Mouse (Mus musculus): Measurements from ENCODE around the gene Kcnma1. TPM values are rescaled to one million over a fixed set of nuclear protein-coding genes. Genes with fewer than 3 reads are reported as not detected.

Gene Kcnma1
- polyA plus RNA-seq, 1 experiment = 3.5 TPM

DNA sequence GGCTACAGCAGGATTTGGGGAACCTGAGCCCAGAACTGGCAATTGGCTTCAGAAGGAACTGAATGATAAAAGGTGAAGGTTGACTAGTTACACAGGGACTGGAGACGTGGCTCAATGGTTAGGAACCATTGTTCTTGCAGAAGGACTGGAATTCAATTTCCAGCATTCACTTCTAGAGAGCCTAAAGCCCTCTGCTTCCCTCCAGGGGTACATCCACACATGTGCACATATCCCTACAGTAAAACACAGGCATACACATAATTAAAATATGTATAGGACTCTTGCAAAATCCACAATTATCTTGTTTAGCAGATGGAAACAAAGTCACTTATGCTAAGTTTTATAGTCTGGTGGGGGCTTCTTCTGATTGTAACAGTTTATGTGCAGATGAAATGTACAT lies 485.1 kb downstream of the Kcnma1 start:
- TF ChIP-seq POLR2A (IDR thresholded peaks at IDR 0.05; ENCODE audit: low read depth, low read length) (no peak), CTCF (IDR thresholded peaks at IDR 0.05; ENCODE audit: extremely low read depth, insufficient read length, insufficient replicate concordance, low read depth, low read length) (no peak)
- 89% methylated on average over 1 of the region's 1 CpGs for WGBS
- no peaks in the 10 kb centered on the region for H3K36me3 ChIP-seq (ENCODE audit: control insufficient read depth, insufficient read depth, low read length)
- no peaks in the 10 kb centered on the region for H3K27me3 ChIP-seq (ENCODE audit: control insufficient read depth, insufficient read depth, low read length)
- no peak overlapping the region for H3K4me3 ChIP-seq (ENCODE audit: low read depth, low read length)
- no peak overlapping the region for H3K27ac ChIP-seq (ENCODE audit: insufficient read depth, low read depth, low read length)
- H3K4me1 ChIP-seq (ENCODE audit: control insufficient read depth, insufficient read depth, insufficient read length, low read length) = no peaks in the 10 kb centered on the region

GRCm38 (mm10) chr14:23525910-23526309 lies 488.4 kb downstream of the Kcnma1 start:
- H3K27ac ChIP-seq (ENCODE audit: insufficient read depth, low read depth, low read length) = no peak overlapping the region
- WGBS = 27% methylated on average over 1 of the region's 1 CpGs

GRCm38 (mm10) chr14:23523825-23524491 lies 490.3 kb downstream of the Kcnma1 start:
- TF ChIP-seq CTCF (IDR thresholded peaks at IDR 0.05; ENCODE audit: extremely low read depth, insufficient read length, insufficient replicate concordance, low read depth, low read length) = no peak
- no peak for TF ChIP-seq POLR2A (IDR thresholded peaks at IDR 0.05; ENCODE audit: low read depth, low read length)
- Histone ChIP-seq H3K27me3 (ENCODE audit: control insufficient read depth, insufficient read depth, low read length) (no peaks in the 10 kb centered on the region), H3K36me3 (ENCODE audit: control insufficient read depth, insufficient read depth, low read length) (no peaks in the 10 kb centered on the region), H3K4me1 (ENCODE audit: control insufficient read depth, insufficient read depth, insufficient read length, low read length) (no peaks in the 10 kb centered on the region), H3K4me3 (ENCODE audit: low read depth, low read length) (no peak overlapping the region), H3K27ac (ENCODE audit: insufficient read depth, low read depth, low read length) (no peak overlapping the region)
- 78% methylated on average over 6 of the region's 6 CpGs for WGBS

More at GRCm38 (mm10) chr14:23525910-23526309, 488.4 kb downstream of the Kcnma1 start:
- Histone ChIP-seq H3K4me1 (ENCODE audit: control insufficient read depth, insufficient read depth, insufficient read length, low read length) (no peaks in the 10 kb centered on the region), H3K4me3 (ENCODE audit: low read depth, low read length) (no peak overlapping the region), H3K27me3 (ENCODE audit: control insufficient read depth, insufficient read depth, low read length) (no peaks in the 10 kb centered on the region), H3K36me3 (ENCODE audit: control insufficient read depth, insufficient read depth, low read length) (no peaks in the 10 kb centered on the region)
- TF ChIP-seq POLR2A (IDR thresholded peaks at IDR 0.05; ENCODE audit: low read depth, low read length) (no peak), CTCF (IDR thresholded peaks at IDR 0.05; ENCODE audit: extremely low read depth, insufficient read length, insufficient replicate concordance, low read depth, low read length) (no peak)

DNA sequence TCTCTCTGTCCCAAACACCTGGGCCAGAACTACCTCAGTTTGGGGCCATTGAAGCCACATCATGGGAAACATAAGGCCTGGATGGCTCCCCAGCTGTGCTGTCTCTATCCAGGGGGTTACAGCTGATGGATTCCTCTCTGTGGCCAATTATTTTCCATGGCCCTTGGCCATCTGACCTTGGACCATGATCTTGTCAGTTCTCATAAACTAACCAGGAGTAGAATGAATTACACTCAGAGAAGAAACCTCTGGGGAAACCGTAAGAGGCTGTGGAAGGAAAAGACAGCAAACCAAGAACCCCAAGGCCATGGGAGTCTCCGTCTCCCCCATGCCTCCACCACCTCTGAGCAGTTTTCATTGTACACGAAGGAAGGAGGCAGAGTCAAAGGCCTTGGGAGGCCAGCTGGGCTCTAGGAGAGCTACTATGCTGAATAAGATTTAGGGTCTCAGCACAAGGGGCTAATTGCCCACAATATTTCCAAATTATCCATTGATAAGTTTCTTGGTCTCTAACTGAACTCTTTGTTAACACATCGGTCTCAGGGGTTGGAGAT lies 491.6 kb downstream of the Kcnma1 start:
- no peaks in the 10 kb centered on the region for H3K36me3 ChIP-seq (ENCODE audit: control insufficient read depth, insufficient read depth, low read length)
- H3K4me1 ChIP-seq (ENCODE audit: control insufficient read depth, insufficient read depth, insufficient read length, low read length) = no peaks in the 10 kb centered on the region
- H3K27ac ChIP-seq (ENCODE audit: insufficient read depth, low read depth, low read length) = no peak overlapping the region
- H3K4me3 ChIP-seq (ENCODE audit: low read depth, low read length) = no peak overlapping the region
- H3K27me3 ChIP-seq (ENCODE audit: control insufficient read depth, insufficient read depth, low read length) = no peaks in the 10 kb centered on the region
- 79% methylated on average over 4 of the region's 4 CpGs for WGBS
- TF ChIP-seq POLR2A (IDR thresholded peaks at IDR 0.05; ENCODE audit: low read depth, low read length) (no peak), CTCF (IDR thresholded peaks at IDR 0.05; ENCODE audit: extremely low read depth, insufficient read length, insufficient replicate concordance, low read depth, low read length) (no peak)

GRCm38 (mm10) chr14:23521080-23521684 lies 493.1 kb downstream of the Kcnma1 start:
- Histone ChIP-seq H3K27me3 (ENCODE audit: control insufficient read depth, insufficient read depth, low read length) (no peaks in the 10 kb centered on the region), H3K4me3 (ENCODE audit: low read depth, low read length) (no peak overlapping the region), H3K36me3 (ENCODE audit: control insufficient read depth, insufficient read depth, low read length) (no peaks in the 10 kb centered on the region), H3K27ac (ENCODE audit: insufficient read depth, low read depth, low read length) (no peak overlapping the region), H3K4me1 (ENCODE audit: control insufficient read depth, insufficient read depth, insufficient read length, low read length) (no peaks in the 10 kb centered on the region)
- WGBS = 72% methylated on average over 10 of the region's 10 CpGs
- TF ChIP-seq POLR2A (IDR thresholded peaks at IDR 0.05; ENCODE audit: low read depth, low read length) (no peak), CTCF (IDR thresholded peaks at IDR 0.05; ENCODE audit: extremely low read depth, insufficient read length, insufficient replicate concordance, low read depth, low read length) (no peak)

- no peak overlapping the region for H3K27ac ChIP-seq (ENCODE audit: insufficient read depth, low read depth, low read length)
- no peaks in the 10 kb centered on the region for H3K4me1 ChIP-seq (ENCODE audit: control insufficient read depth, insufficient read depth, insufficient read length, low read length)
- WGBS = 75% methylated on average over 2 of the region's 2 CpGs
- no peak overlapping the region for H3K4me3 ChIP-seq (ENCODE audit: low read depth, low read length)
- H3K27me3 ChIP-seq (ENCODE audit: control insufficient read depth, insufficient read depth, low read length) = no peaks in the 10 kb centered on the region
- no peak for TF ChIP-seq POLR2A (IDR thresholded peaks at IDR 0.05; ENCODE audit: low read depth, low read length)
- no peak for TF ChIP-seq CTCF (IDR thresholded peaks at IDR 0.05; ENCODE audit: extremely low read depth, insufficient read length, insufficient replicate concordance, low read depth, low read length)
- no peaks in the 10 kb centered on the region for H3K36me3 ChIP-seq (ENCODE audit: control insufficient read depth, insufficient read depth, low read length)
Measured at GRCm38 (mm10) chr14:23517374-23517773, 496.9 kb downstream of the Kcnma1 start.

- H3K4me3 ChIP-seq (ENCODE audit: low read depth, low read length) = no peak overlapping the region
- H3K36me3 ChIP-seq (ENCODE audit: control insufficient read depth, insufficient read depth, low read length) = no peaks in the 10 kb centered on the region
- WGBS = 68% methylated on average over 5 of the region's 5 CpGs
- TF ChIP-seq CTCF (IDR thresholded peaks at IDR 0.05; ENCODE audit: extremely low read depth, insufficient read length, insufficient replicate concordance, low read depth, low read length) (no peak), POLR2A (IDR thresholded peaks at IDR 0.05; ENCODE audit: low read depth, low read length) (no peak)
- H3K27ac ChIP-seq (ENCODE audit: insufficient read depth, low read depth, low read length) = no peak overlapping the region
- H3K27me3 ChIP-seq (ENCODE audit: control insufficient read depth, insufficient read depth, low read length) = no peaks in the 10 kb centered on the region
- H3K4me1 ChIP-seq (ENCODE audit: control insufficient read depth, insufficient read depth, insufficient read length, low read length) = no peaks in the 10 kb centered on the region
Measured at GRCm38 (mm10) chr14:23509792-23510191, 504.5 kb downstream of the Kcnma1 start.
